Mouse (Mus musculus): ENCODE data around the gene Dnah3.
A peak's percentile ranks its signal among the peaks of the same experiment; 100 is the strongest.

Dnah3 gene

GRCm38 (mm10) chr7:119941569-119941968 lies 153.5 kb downstream of the Dnah3 start:
- DNase-seq (ENCODE audit: low spot score) = no peak

- no peak for DNase-seq (ENCODE audit: low spot score)
Observed at GRCm38 (mm10) chr7:119937036-119937435, 158.0 kb downstream of the Dnah3 start.

- no peak for DNase-seq (ENCODE audit: low spot score)
Observed at GRCm38 (mm10) chr7:119936321-119936720, 158.8 kb downstream of the Dnah3 start.

- DNase-seq (ENCODE audit: low spot score) = no peak
Observed at GRCm38 (mm10) chr7:119928783-119929440, 166.2 kb downstream of the Dnah3 start.

GRCm38 (mm10) chr7:119921054-119921453 lies 174.0 kb downstream of the Dnah3 start:
- no peak for DNase-seq (ENCODE audit: low spot score)

GRCm38 (mm10) chr7:119920457-119920856 lies 174.6 kb downstream of the Dnah3 start:
- no peak for DNase-seq (ENCODE audit: low spot score)

- DNase-seq (ENCODE audit: low spot score) = no peak
Observed at GRCm38 (mm10) chr7:119911727-119912126, 183.4 kb downstream of the Dnah3 start.

- DNase-seq (ENCODE audit: low spot score) = no peak
Observed at GRCm38 (mm10) chr7:119906523-119907215, 188.4 kb downstream of the Dnah3 start.

GRCm38 (mm10) chr7:119899386-119900057 lies 195.6 kb downstream of the Dnah3 start:
- DNase-seq (ENCODE audit: low spot score) = no peak

- DNase-seq (ENCODE audit: low spot score) = no peak
Observed at GRCm38 (mm10) chr7:119898247-119898856, 196.7 kb downstream of the Dnah3 start.

- DNase-seq (ENCODE audit: low spot score) = no peak
Observed at GRCm38 (mm10) chr7:119897521-119898109, 197.5 kb downstream of the Dnah3 start.

- DNase-seq (ENCODE audit: low spot score) = peak; percentile 92
Observed at GRCm38 (mm10) chr7:119895639-119896512, 199.2 kb downstream of the Dnah3 start, which contains the start of the genes Lyrm1 and Dcun1d3. TSS of gene Lyrm1 (plus strand) at chr7:119895861. TSS of gene Dcun1d3 (minus strand) at chr7:119896298.

GRCm38 (mm10) chr7:119894818-119895544 lies 200.1 kb downstream of the Dnah3 start:
- no peak for DNase-seq (ENCODE audit: low spot score)

GRCm38 (mm10) chr7:119892742-119893141 lies 202.3 kb downstream of the Dnah3 start:
- DNase-seq (ENCODE audit: low spot score) = no peak

GRCm38 (mm10) chr7:119892198-119892597 lies 202.9 kb downstream of the Dnah3 start:
- DNase-seq (ENCODE audit: low spot score) = no peak

GRCm38 (mm10) chr7:119887887-119888286 lies 207.2 kb downstream of the Dnah3 start:
- DNase-seq (ENCODE audit: low spot score) = no peak

GRCm38 (mm10) chr7:119881229-119881628 lies 213.9 kb downstream of the Dnah3 start:
- no peak for DNase-seq (ENCODE audit: low spot score)

- DNase-seq (ENCODE audit: low spot score) = no peak
Observed at GRCm38 (mm10) chr7:119880345-119880744, 214.7 kb downstream of the Dnah3 start.

- no peak for DNase-seq (ENCODE audit: low spot score)
Observed at GRCm38 (mm10) chr7:119879171-119879570, 215.9 kb downstream of the Dnah3 start.

GRCm38 (mm10) chr7:119875776-119876440 lies 219.2 kb downstream of the Dnah3 start:
- no peak for DNase-seq (ENCODE audit: low spot score)

All from layer of hippocampus, adult 9-10 months (tissue).